Mouse (Mus musculus) ovary, adult 18-20 months (tissue): ENCODE results near the gene Ifne.

Source experiments
- DNase-seq: peaks from one replicate; pipeline ENCODE4 v3.0.0; 2022; ENCODE audit warnings: low spot score, mixed read lengths

Gene Ifne

GRCm38 (mm10) chr4:88880101-88880500 is at the start of gene Ifne:
Gene Ifne, minus strand, starts transcription at chr4:88880201.
- no peak for DNase-seq

GRCm38 (mm10) chr4:88928341-88929102 is 48.5 kb upstream of the Ifne start:
- DNase-seq = no peak

- DNase-seq = no peak
Observed at GRCm38 (mm10) chr4:88927850-88928249, 47.8 kb upstream of the Ifne start.

- no peak for DNase-seq
Observed at GRCm38 (mm10) chr4:88926637-88927036, 46.6 kb upstream of the Ifne start.

- DNase-seq = no peak
Observed at GRCm38 (mm10) chr4:88926082-88926481, 46.1 kb upstream of the Ifne start.

GRCm38 (mm10) chr4:88925456-88925855 is 45.5 kb upstream of the Ifne start:
- DNase-seq = no peak

- no peak for DNase-seq
Observed at GRCm38 (mm10) chr4:88921280-88921679, 41.3 kb upstream of the Ifne start.

- no peak for DNase-seq
Observed at GRCm38 (mm10) chr4:88917770-88918460, 37.9 kb upstream of the Ifne start.

GRCm38 (mm10) chr4:88916306-88916705 is 36.3 kb upstream of the Ifne start:
- DNase-seq = no peak

- DNase-seq = no peak
Observed at GRCm38 (mm10) chr4:88913984-88914383, 34.0 kb upstream of the Ifne start.

- DNase-seq = no peak
Observed at GRCm38 (mm10) chr4:88912882-88913281, 32.9 kb upstream of the Ifne start.

GRCm38 (mm10) chr4:88912187-88912586 is 32.2 kb upstream of the Ifne start:
- no peak for DNase-seq

- DNase-seq = no peak
Observed at GRCm38 (mm10) chr4:88909600-88910534, 29.9 kb upstream of the Ifne start.

GRCm38 (mm10) chr4:88893201-88893754 is 13.3 kb upstream of the Ifne start:
- no peak for DNase-seq

GRCm38 (mm10) chr4:88888236-88888635 is 8.2 kb upstream of the Ifne start:
- no peak for DNase-seq

GRCm38 (mm10) chr4:88878772-88879171 is 1.2 kb downstream of the Ifne start:
- no peak for DNase-seq

GRCm38 (mm10) chr4:88878246-88878645 is 1.8 kb downstream of the Ifne start:
- no peak for DNase-seq

GRCm38 (mm10) chr4:88876520-88876919 is 3.5 kb downstream of the Ifne start:
- no peak for DNase-seq

GRCm38 (mm10) chr4:88875435-88876095 is 4.4 kb downstream of the Ifne start:
- no peak for DNase-seq

- DNase-seq = no peak
Observed at GRCm38 (mm10) chr4:88872691-88873090, 7.3 kb downstream of the Ifne start.
